Mouse (Mus musculus): ENCODE results near the gene Cmtm7.

Cmtm7 gene

DNA sequence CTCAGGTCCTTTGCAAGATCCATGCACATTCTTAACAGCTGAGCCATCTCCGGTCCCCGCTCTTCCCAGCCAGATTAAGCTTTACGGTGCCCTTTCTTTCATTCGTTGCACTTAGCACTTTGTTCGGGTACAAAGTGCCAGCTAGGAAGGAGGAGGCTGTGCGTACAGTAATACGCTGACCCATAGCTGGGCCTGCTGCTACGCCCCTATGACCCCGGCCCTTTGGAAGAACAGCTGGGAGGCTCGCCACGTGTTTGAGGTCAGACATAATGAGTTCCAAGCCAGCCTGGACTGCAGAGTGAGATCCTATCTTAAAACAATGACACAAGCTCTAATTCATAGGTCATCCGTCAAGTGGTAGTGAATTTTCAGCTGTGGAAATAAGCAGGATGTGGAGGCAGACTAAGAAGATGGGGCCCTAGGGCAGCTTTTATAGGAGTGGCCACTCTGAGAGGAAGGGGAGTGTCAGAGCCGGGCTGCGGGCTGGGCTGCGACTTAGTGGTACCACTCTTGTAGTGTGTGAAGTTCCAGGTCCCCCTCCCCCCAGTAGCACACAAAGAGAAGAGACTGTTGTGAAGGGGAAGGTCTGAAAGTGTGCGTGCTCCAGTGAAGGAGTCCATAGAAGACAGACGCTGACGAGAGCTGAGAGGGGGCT, 64.9 kb downstream of the Cmtm7 start:
- no peak for DNase-seq (ENCODE audit: low spot score in 2 of 2)

DNA sequence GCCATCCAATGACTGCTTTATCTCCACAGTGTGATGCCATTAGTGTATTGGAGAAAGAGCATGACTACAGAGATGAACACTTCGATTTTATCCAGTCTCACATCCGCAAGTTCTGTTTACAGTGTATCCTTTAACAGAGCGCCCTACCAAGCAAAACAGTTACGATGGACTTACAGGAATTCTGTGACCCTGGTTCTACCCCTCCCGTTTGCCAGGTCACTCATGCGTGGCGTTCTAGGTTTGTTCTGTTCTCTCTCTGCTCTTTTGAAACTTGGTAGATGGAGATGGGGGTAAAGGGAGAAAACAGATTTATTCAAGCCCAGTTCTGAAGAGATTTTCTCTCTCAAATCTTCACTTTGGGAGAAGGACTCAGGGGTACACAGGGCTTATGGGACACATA, 68.2 kb downstream of the Cmtm7 start:
- DNase-seq (ENCODE audit: low spot score in 2 of 2): no peak

DNA sequence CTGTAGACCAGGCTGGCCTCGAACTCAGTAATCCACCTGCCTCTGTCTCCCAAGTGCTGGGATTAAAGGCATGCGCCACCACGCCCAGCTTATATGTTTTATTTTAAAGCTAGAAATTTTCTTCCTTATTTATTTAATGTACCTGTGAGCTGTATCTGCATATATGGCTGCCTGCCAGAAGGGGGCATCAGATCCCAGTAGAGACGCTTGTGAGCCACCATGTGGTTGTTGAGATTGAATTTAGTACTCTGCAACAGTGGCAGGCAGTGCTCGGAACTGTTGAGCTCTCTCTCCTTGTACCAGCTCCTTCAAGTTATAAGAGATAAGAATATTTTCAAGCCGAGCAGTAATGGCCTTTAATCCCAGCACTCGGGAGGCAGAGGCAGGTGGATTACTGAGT, 71.3 kb downstream of the Cmtm7 start:
- no peak for DNase-seq (ENCODE audit: low spot score in 2 of 2)

DNA sequence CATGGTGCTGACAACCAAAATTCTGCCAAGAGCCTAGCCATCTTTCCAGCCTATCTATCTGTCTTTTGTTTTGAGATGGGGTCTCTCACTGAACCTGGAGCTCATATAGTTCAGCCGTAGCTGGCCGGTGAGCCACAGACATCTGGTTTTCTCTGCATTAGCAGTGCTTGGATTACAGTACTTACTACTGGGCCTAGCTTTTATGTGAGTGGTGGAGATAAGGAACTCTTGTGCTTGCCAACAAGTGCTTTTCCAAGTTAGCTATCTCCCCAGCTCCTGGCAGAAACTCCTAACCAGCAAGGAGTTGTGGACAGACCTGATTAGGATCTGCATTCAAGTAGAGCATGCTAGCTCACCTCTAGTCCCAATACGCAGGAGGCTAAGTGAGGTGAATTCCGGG, 73.9 kb downstream of the Cmtm7 start:
- DNase-seq (ENCODE audit: low spot score in 2 of 2): no peak

Measured in urinary bladder, postnatal 36 days (tissue).